Mouse (Mus musculus) mesoderm, embryonic 11.5 days (tissue): ENCODE results near the gene Gm20716.

Source experiments
- DNase-seq: peaks from one replicate; pipeline ENCODE4 v3.0.0-alpha.2; 2012; ENCODE audit warnings: low read depth, low spot score

The Gm20716 gene

DNA sequence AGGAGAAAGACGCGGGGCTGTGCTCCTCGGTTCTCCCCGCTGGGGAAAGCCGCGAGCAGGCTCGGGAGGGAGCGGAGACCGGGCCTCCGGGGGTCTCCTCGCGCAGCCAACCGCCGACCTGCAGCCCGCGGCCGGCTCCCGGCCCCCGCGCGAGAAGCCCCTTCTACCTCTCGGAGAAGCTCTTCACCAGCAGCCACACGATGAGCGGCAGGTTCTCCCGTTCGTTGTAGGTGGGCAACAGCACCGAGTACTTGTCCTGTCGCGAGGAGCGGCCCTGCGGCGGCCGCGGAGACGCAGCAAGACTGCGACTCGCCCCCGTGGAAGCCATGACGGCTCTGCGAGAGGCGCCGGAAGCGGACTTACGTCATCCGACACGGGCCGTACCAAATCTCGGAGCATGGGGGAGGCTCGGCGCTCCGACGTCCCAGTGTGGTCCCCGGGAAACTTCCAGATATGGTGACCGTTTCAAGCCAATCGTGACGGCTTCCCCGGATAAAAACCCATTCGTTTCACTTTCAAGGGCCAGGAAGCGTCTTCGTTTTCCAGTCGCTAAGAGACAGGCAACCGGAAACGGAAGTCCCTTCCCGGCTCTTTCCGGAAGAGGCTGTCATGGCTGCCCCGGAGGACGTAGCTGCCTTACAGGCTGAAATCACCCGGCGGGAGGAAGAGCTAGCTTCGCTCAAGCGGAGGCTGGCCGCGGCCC lies at the start of gene Gm20716, which contains the start of the genes Dpm1 and Mocs3:
Gene Gm20716, minus strand, starts transcription at position 339 of the 703 bp plus-strand sequence.
Gene Dpm1, minus strand, starts transcription at position 566 of the 703 bp plus-strand sequence.
Gene Mocs3, plus strand, starts transcription at position 597 of the 703 bp plus-strand sequence.
- DNase-seq: peak; percentile 88

DNA sequence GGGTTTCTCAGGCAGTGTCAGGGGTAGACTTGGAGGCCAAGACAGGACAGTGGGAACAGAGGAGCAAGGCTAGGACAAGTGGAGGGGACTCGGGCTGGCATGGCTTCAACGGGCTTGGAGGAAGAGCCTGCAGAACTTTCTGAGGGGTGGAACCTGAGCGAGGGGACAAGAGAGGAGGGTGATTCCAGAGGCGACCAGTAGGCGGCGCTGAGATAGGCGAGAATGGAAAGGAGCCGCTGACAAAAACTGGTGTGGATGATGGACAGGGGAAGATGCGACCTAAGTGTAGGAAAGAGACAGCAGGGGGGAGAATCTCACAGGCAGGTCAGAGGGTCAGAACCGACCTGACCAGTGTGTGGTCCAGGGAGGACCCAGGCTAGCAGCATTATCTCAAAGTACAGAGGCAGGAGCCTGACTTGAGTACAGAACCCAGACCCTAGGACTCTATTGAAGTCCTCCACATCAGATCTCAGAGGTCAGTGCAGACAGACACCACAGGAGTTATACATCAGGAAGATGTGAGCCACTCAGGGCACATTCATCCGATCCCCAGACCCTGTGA lies 44.3 kb upstream of the Gm20716 start:
- DNase-seq: peak; percentile 68

DNA sequence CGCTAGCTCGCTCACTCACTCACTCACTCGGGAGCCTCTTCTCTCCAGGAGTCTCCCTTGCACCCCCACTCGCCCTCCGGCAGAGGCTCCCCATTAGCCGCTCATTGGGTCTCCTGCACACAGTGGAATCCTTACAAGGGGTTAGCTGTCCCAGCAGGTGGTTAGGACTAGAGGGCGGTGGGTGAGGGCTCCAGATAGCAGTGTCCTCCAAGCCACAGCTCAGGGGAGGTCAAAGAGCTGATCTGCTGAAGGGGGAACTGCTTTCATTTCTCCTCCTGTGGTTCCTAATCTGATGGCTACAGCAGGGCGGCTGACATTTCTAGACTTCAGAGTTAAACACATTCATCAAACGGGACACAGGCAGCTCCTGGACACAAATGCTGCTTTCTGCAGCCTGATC lies 43.2 kb upstream of the Gm20716 start:
- no peak for DNase-seq

DNA sequence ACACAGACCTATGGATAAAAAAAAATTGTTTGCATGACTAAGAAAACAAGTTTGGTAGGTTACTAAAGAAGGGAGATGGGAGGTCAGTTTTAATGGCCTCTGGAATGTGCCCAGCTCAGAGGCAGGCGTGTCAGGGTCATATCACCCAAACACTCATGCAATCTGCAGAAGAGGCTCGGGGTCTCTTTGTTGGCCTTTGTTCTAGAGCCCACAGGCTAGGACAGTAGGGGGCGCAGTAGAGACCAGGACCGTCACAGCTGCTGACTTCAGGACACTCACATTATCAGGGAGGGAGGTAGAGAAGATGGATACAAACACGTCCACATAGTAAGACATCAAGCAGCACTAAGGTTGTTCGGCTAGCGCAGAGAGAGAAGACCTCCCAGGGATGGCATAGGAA lies 37.9 kb upstream of the Gm20716 start:
- no peak for DNase-seq

DNA sequence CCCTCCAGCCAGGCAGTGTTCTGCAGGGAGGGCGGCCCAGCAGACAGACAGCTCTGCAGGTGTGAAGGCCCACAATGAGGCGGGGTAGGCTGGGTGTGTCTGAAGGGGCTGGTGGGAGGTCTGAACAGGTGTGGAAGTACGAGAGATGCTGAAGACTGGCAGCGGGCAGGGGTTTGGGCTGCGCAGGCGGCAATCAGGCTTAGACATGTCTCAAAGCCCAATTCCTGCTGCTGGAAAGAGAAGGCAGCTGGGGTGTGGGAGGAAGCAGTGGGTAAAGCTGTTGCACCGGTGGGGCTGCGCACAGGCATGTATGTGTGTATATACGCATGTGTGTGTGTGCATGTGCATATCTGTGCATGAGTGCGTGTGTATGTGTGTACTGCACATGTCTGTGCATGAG lies 30.7 kb upstream of the Gm20716 start:
- no peak for DNase-seq

DNA sequence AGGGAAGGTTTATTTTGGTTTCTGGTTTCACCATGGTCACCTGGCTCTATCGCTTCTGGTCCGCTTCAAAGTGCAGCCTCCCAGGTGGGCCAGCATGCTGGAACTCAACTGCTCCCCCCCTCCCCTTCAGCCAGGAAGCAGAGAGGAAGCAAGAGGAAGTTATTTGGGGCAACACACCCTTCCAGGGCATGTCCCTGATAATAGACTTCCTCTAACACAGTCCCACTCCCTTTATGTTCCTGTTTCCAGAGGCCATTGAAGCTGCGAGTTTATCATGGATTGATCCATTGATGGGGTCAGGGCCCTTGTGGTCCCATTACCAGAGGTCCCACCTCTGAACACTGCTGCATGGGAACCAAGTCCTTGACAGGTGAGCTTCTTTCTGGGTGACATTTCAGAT lies 30.0 kb upstream of the Gm20716 start:
- DNase-seq: no peak

DNA sequence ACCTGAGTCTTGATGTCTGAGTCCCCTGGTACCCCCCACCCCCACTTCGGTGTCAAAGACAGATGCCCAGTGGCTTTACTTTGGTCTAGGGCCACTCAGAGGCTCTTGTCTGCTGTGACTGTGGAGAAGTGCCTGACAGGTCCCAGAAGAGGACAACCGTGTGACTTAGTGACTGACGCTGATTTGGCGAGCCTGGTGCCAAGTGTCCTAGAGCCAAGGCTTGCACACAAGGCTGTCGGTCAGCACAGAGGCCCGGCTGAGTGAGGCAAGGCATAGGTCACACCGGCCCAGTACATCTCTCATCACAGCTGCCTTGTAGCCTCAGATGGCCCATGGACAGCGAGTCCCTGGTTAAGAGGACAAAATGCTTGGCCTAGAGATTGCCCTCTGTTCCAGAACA lies 28.9 kb upstream of the Gm20716 start:
- DNase-seq: no peak

DNA sequence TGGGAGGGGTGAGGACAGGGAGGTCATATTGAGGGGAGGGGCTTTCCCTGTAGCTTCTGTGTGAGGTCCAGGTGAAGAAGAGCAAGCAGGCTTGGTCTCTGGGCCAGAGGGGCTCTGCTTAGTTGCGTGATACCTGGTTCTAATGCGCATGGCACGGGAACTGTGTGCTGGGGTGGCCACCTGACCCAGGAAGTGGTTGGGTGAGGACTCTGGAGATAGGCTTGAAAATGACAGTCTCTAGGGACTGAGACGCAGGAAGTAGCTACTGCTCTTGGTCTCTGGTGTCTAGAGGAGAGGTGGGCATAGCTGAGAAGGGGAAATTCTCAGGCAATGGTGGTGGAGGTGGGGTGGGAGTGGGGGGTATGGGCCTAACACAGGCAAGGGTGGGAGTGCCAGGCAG lies 27.0 kb upstream of the Gm20716 start:
- DNase-seq: no peak

DNA sequence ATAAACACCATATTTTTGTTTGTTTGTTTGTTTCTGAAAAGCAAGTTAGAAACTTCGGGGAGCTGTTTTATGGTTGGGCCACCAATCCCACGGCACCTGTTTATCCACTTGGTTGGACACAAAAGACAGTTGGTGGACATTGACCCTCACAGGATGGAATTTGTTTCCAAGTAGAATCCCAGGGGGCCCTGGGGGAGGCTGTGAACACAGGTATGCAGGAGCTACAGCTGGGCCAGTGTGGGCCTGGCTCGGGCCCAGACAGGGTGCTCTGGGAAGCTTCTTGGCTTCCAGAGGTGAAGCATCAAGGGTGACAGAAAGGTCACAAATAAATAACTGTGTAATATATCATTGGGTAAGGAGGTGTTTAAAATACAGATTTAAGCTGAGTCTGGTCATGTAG lies 26.3 kb upstream of the Gm20716 start:
- no peak for DNase-seq

DNA sequence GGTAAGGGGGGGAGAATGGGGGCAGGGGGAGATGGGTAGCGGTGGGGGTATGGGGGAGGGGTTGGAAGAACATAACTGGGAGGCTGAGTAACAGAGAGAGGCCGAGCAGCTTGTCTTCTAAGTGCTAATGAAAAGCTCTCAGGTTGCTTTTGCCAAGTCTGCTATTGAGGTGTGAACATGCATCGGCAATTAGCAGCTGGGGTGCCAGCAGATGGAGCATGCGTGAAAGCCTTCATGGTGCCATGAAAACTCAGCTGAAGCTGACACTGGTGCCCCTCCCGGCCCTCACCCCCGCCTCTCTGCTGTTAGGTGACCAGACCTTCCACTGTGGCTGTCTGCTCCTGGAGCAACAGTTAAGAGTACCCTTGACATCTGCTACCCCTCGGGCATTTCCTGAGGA lies 23.7 kb upstream of the Gm20716 start:
- no peak for DNase-seq

DNA sequence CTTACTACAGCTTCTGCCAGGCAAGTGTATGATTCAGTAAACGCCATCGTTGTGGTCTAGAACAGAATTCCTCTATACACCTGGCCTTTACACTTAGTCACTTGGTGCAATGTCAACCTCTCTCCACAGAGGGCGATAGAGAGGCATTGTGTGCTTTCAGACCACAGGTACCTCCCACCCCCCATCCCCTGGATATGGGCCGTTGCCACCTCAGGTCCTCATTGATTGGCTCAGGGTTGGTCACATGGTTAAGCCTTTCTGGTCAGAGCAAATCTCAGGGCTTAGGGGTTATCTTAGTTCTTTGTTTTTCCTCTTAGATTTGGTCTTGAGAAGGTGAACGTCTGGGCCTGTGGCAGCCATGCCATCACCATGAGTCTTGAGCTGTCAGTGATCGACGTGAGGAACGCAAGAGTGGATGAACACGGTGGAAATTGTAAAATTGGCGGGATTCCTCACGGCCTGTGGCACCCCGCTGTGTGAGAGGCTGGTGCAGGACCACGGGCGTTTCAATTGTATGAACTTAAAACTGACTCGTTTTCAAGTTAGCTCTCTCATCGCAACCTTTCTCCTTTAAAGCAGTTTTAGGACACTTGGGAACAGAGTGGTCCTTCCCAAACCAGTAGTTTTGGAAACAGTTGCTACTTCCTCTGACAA lies 22.6 kb upstream of the Gm20716 start:
- peak; percentile 79 for DNase-seq

DNA sequence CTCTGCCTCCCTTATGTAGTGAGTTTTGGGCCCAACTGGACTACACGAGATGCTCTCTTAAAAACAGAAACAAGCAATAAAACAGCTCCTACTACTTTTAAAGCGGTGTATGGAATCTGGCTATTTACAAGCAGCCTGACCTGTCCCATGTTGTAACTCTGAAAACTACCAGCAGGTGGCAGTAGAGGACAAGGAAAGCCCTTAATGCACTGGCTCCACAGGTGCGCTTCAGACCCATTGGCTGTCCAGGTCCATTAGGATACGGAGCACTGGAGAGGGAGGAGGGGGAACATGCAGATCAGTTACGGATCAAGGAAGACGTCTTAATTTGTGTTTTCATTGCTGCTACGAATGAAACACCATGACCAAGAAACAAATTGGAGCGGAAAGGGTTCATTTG lies 20.1 kb upstream of the Gm20716 start:
- peak; percentile 90 for DNase-seq

DNA sequence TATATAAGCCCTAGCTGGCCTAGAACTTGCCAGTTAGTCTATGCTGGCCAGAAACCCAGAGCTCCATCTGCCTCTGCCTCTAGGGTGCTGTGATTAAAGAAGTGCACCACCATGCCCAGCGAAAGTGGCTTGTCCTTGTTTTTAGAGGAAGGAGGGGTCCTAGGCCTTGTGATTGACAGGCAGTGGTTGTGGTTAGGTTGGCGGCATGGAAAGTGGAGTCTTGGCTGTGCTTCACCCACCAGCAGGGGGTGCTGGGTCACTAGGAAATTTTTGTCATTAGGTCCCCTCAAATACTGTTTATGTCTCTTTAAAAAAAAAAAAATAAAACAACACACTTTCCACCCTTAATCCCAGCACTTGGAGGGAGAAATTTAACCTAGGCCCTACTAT lies 18.7 kb upstream of the Gm20716 start:
- DNase-seq: no peak

DNA sequence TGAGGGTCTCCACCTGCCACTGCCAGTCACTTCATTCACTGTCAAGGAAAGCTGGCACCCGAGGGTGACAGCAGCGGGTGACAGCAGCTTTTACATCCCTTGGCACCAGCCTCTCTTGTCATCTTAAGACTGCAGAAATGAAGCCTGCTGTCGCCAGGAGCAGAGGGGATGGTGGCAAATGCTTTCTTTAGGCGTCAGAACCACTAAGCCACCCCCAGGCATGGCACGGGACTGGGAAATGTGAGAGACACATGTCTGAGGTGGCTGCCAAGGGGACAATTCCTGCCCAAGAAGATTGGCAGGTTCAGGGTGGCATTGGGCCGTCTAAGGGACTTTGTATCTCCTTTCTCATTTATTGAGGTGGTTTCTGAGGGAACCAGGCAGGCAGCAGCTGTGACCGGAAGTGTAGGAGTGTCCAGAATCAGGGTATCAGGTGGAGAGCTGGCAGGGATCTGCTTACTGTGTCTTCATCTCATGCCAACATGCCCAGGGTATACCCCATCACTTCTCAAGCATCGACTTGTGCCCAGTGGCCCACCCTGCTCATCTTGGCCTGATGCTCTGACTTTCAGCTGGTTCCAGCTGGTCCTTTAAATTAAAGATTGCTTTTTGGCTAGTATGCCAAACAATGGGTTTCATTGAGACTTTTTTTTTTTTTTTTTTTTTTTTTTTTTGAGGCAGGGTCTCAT lies 18.1 kb upstream of the Gm20716 start:
- no peak for DNase-seq

DNA sequence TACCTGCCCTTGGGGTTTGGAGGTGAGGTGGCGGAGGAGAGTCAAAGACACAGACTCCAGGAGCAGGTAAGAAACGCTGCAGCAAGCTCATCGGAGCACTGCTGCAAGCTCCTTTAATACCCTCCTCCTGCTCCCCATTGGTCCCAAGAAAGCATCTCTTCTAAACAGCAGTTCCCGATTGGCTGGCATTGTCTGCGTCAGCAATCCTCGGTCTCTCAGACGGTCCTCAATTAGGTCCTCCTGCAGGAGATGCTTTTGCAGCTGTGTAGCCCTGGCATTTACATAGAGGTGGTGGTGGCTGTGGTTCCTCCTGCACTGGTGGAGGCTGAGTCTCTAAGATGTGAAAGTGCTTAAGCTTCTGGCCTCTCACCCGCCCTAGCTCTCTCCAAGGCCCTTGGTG lies 15.4 kb upstream of the Gm20716 start:
- DNase-seq: no peak

DNA sequence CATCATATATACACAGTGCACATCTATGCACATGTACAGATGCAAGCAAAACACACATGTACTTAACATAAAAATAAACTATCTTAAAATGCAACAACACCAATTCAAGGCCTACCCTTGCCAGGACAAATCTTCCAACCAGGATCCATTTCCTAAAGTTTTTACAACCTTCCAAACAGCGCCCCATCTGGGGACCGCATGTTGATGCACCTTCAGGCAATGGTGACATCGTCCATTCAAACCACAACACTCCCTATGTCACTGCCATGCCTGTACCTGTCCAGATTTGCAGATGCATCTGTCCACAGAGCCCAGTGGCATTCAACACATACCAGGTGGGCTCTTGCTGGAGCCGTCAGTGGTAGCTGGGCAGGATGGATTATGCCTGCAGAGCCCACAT lies 13.1 kb upstream of the Gm20716 start:
- no peak for DNase-seq

DNA sequence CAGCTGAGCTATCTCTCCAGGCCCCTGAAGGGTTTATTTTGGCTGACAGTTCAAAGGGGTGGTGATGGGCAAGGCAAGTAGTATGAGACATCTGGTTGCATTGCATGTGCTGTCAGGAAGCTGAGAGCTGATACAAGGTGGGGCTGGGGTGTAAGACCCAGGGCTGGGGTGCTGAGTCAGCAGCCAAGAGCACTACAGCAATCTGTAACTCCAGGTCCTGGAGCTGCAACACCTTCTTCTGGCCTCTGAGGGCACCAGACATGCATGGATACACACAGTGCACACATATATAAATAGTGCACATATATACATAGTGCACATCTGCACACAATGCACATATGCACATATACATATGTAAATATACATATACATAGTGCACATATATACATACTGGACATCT lies 12.7 kb upstream of the Gm20716 start:
- DNase-seq: no peak

DNA sequence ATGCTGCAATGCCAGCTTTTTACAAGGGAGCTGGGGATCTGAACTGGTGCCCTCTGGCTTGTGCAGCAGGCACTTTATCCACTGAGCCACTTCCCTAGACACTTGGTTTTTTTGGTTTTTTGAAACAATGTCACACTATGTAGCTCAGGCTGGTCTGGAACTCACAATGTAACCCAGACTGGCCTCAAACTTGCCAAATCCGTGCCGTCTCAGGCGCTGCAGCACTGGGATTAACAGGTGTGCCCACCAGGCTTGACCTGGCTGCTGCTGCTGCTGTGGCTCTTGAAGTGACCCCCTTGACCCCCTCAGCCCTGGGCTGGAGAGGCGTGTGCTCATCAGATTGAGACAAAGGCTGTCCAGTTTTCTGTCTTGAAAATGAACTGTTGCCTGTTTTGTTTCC lies 8.2 kb upstream of the Gm20716 start:
- DNase-seq: no peak

DNA sequence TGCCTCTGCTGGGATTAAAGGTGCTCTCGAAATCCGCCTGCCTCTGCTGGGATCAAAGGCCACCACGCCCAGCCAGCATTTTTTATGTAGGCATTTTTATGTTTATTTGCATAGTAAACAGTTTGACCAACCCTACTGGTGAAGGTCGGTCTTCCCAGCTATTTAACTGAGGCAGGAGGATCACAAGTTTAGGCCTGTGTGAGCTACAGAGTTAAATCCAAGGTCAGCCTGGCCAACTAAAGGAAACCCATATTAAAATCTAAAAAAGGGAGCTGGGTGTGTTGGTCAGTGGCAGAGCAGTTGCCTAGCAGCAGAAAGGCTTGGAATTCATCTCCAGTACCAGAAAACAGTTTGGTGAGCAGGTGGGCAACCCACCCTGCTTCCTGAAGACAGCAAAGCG lies 3.1 kb upstream of the Gm20716 start:
- DNase-seq: no peak

DNA sequence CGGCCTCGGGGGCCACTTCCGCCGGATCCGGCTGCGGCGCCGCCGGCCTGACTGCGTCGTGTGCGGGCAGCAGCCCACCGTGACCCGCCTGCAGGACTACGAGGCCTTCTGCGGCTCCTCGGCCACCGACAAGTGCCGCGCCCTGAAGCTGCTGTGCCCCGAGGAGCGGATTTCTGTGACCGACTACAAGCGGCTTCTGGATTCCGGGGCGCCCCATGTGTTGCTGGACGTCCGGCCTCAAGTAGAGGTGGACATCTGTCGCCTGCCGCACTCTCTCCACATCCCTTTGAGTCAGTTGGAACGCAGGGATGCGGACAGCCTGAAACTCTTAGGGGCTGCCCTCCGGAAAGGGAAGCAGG lies 1.3 kb upstream of the Gm20716 start:
- DNase-seq: no peak

DNA sequence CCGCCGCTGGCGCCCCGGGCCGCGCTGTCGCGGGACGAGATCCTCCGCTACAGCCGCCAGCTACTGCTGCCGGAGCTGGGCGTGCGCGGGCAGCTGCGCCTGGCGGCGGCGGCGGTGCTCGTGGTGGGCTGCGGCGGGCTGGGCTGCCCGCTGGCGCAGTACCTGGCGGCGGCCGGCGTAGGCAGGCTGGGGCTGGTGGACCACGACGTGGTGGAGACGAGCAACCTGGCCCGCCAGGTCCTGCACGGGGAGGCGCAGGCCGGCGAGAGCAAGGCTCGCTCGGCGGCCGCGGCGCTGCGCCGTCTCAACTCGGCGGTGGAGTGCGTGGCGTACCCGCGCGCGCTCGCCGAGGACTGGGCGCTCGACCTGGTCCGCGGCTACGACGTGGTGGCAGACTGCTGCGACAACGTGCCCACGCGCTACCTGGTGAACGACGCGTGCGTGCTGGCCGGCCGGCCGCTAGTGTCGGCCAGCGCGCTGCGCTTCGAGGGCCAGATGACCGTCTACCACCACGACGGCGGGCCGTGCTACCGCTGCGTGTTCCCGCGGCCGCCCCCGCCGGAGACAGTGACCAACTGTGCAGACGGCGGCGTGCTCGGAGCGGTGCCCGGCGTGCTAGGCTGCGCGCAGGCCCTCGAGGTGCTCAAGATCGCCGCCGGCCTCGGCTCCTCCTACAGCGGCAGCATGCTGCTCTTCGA lies 758 bp upstream of the Gm20716 start:
- peak; percentile 21 for DNase-seq
